Mouse (Mus musculus) kidney, postnatal 4 days (tissue): ENCODE measurements around the gene Eno1.
A peak's percentile ranks its signal among the peaks of the same experiment; 100 is the strongest.

ENCODE experiments used
- DNase-seq, 2 experiments: peaks; one replicate each; pipeline ENCODE4 v3.0.0; 2021; ENCODE audit warnings: mixed read lengths in 2 of 2

Eno1 gene

GRCm38 (mm10) chr4:150236521-150237481, at the start of gene Eno1:
Gene Eno1, plus strand, starts transcription at chr4:150236721.
- peak; percentile 99 for DNase-seq

GRCm38 (mm10) chr4:150188236-150188635, 48.3 kb upstream of the Eno1 start:
- DNase-seq, result no peak

GRCm38 (mm10) chr4:150192199-150192598, 44.3 kb upstream of the Eno1 start:
- DNase-seq, result no peak

- peak; percentile 77 for DNase-seq
These were observed 42.6 kb upstream of the Eno1 start for GRCm38 (mm10) chr4:150193915-150194314.

GRCm38 (mm10) chr4:150198268-150198667, 38.3 kb upstream of the Eno1 start:
- no peak for DNase-seq

- DNase-seq, result no peak
These were observed 35.3 kb upstream of the Eno1 start, which contains the start of gene Car6 for GRCm38 (mm10) chr4:150201232-150201631. Gene Car6, minus strand, starts transcription at chr4:150201332.

- DNase-seq, result no peak
These were observed 33.8 kb upstream of the Eno1 start for GRCm38 (mm10) chr4:150202702-150203101.

- DNase-seq, result no peak
These were observed 31.6 kb upstream of the Eno1 start for GRCm38 (mm10) chr4:150204877-150205276.

- no peak for DNase-seq
These were observed 26.8 kb upstream of the Eno1 start for GRCm38 (mm10) chr4:150209751-150210150.

- DNase-seq, result no peak
These were observed 26.2 kb upstream of the Eno1 start for GRCm38 (mm10) chr4:150210306-150210705.

GRCm38 (mm10) chr4:150211930-150212552, 24.5 kb upstream of the Eno1 start:
- DNase-seq, result no peak

- peak; percentile 68 to 81 for DNase-seq
These were observed 24.0 kb upstream of the Eno1 start for GRCm38 (mm10) chr4:150212553-150212971.

- no peak for DNase-seq
These were observed 22.6 kb upstream of the Eno1 start for GRCm38 (mm10) chr4:150213910-150214309.

- no peak for DNase-seq
These were observed 20.1 kb upstream of the Eno1 start for GRCm38 (mm10) chr4:150216423-150216822.

- DNase-seq, result no peak
These were observed 19.4 kb upstream of the Eno1 start for GRCm38 (mm10) chr4:150217042-150217554.

GRCm38 (mm10) chr4:150217935-150218334, 18.6 kb upstream of the Eno1 start:
- no peak for DNase-seq

GRCm38 (mm10) chr4:150219501-150220292, 16.8 kb upstream of the Eno1 start:
- peak; percentile 80 to 81 for DNase-seq

- peak; percentile 70 to 83 for DNase-seq
These were observed 15.9 kb upstream of the Eno1 start for GRCm38 (mm10) chr4:150220584-150220983.

- peak; percentile 21 to 52 for DNase-seq
These were observed 15.4 kb upstream of the Eno1 start for GRCm38 (mm10) chr4:150221017-150221640.

GRCm38 (mm10) chr4:150223830-150224229, 12.7 kb upstream of the Eno1 start:
- DNase-seq, result no peak

GRCm38 (mm10) chr4:150225700-150226099, 10.8 kb upstream of the Eno1 start:
- DNase-seq, result no peak
